In the genomic region with DNA sequence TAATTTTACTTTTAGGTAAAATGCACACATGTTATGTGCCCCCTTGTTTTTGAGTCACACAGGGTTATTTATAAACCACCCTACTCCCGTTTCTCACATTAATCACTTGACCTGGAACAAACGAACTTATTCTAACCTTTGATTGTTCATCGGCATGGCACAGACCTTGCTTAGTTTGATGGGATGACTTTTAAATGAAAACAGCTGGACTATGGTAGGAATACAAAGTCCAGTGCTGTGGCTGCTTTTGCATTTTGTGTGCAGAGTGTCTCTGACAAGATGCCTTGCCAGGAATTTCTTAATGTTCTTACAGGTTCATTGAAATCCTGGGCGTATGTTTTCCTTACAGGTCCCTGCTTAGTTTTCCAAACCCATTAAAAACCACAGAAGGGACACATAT, we compare ENCODE assay signal across 10 mouse cellular contexts.
"Had no signal": no experiment of that assay in that cellular context is flagged by ENCODE, and none has a peak within 500 bp of the region (broad histone marks: within the 10 kb centered on the region; RNA-seq: fewer than 3 reads in every experiment).

No protein-coding gene starts in this region.

- DNase-seq: left cerebral cortex, postnatal 4 days; lung, adult 18-20 months; thymus, postnatal 4 days had no signal

- H3K4me1 ChIP-seq: limb, embryonic 13.5 days; neural tube, embryonic 12.5 days had no signal

- H3K27ac ChIP-seq: kidney, postnatal 0 days; layer of hippocampus, adult 2 months; limb, embryonic 13.5 days; liver, embryonic 14.5 days; midbrain, embryonic 15.5 days; neural tube, embryonic 12.5 days; stomach, postnatal 0 days had no signal

- H3K9ac ChIP-seq: limb, embryonic 13.5 days; liver, embryonic 14.5 days; midbrain, embryonic 15.5 days; neural tube, embryonic 12.5 days had no signal

- H3K9me3 ChIP-seq: limb, embryonic 13.5 days; midbrain, embryonic 15.5 days; neural tube, embryonic 12.5 days had no signal

- H3K4me2 ChIP-seq: limb, embryonic 13.5 days; midbrain, embryonic 15.5 days; neural tube, embryonic 12.5 days had no signal

- H3K27me3 ChIP-seq: limb, embryonic 13.5 days; midbrain, embryonic 15.5 days; neural tube, embryonic 12.5 days had no signal

- H3K36me3 ChIP-seq: limb, embryonic 13.5 days; midbrain, embryonic 15.5 days; neural tube, embryonic 12.5 days had no signal

- H3K4me3 ChIP-seq: layer of hippocampus, adult 2 months; limb, embryonic 13.5 days; midbrain, embryonic 15.5 days; neural tube, embryonic 12.5 days had no signal
